Mouse (Mus musculus) layer of hippocampus, adult 2 months (tissue): ENCODE measurements around the gene Coq8b. TPM values are rescaled to one million over a fixed set of nuclear protein-coding genes. Genes with fewer than 3 reads are reported as not detected.
"Not testable (repeated sequence)": the region's sequence is repeated elsewhere in the genome, so short reads cannot be mapped to it uniquely, and the experiment has no call there.

Experiments
- DNase-seq, 2 experiments: peaks; one replicate each; pipeline ENCODE4 v3.0.0; 2022; ENCODE audit warnings: low spot score in 2 of 2
- H3K27ac ChIP-seq: fragments of 200-600 bp; 2 replicates; pipeline ENCODE4 v1.8.1; 2022
- H3K4me3 ChIP-seq: fragments of 200-600 bp; 2 replicates; pipeline ENCODE4 v1.8.1; 2022; ENCODE audit warnings: mild to moderate bottlenecking
- CTCF ChIP-seq: fragments of 200-600 bp; conservative IDR thresholded peaks from 2 replicates; pipeline ENCODE4 v1.8.1; 2022; ENCODE audit warnings: antibody characterized with exemption, mild to moderate bottlenecking, moderate library complexity
- total RNA-seq, 2 experiments: library from RNA; stranded (reverse); gene quantifications; 2 replicates each; pipeline ENCODE4 v1.2.3; 2021

Gene Coq8b
- total RNA-seq, 2 experiments from 2014 or later, result 36.1 to 37.9 TPM

GRCm38 (mm10) chr7:27235726-27236125, 2.9 kb downstream of the Coq8b start:
- DNase-seq, result no peak
- TF ChIP-seq CTCF, result no peak
- Histone ChIP-seq H3K4me3 (no peak overlapping the region), H3K27ac (no peak overlapping the region)

GRCm38 (mm10) chr7:27237527-27237926, 4.7 kb downstream of the Coq8b start:
- peak; percentile 33; the same call in 1 of the 2 replicates for TF ChIP-seq CTCF

GRCm38 (mm10) chr7:27238568-27238967, 5.7 kb downstream of the Coq8b start:
- DNase-seq, result no peak
- Histone ChIP-seq H3K27ac (no peak overlapping the region), H3K4me3 (no peak overlapping the region)
- TF ChIP-seq CTCF, result no peak

More at GRCm38 (mm10) chr7:27237527-27237926, 4.7 kb downstream of the Coq8b start:
- no peak for DNase-seq
- Histone ChIP-seq H3K4me3 (no peak overlapping the region), H3K27ac (no peak overlapping the region)

DNA sequence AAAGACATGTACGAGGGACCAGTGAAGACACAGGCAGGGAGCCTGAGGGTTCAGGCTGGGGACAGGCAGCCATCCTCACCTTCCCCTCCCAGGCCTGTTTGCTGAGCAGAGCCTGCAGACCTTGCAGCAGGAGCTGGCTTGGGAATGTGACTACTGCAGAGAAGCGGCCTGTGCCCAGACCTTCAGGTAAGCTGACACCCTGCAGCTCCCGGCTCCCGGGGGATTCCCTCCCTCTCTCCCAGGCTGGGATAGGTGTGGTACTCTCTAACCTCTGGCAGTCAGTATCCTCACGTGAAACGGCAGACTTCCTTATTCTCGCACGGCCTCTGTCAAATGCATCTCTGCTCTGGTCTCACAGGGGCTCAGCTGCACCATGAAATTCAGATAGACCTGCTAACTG, 10.4 kb downstream of the Coq8b start:
- Histone ChIP-seq H3K27ac (no peak overlapping the region), H3K4me3 (no peak overlapping the region)
- DNase-seq, result no peak
- TF ChIP-seq CTCF, result no peak

GRCm38 (mm10) chr7:27244088-27244487, 11.3 kb downstream of the Coq8b start:
- H3K27ac ChIP-seq, DNase-seq, H3K4me3 ChIP-seq: not testable (repeated sequence)
- peak; percentile 70 for TF ChIP-seq CTCF

GRCm38 (mm10) chr7:27249146-27249545, 16.3 kb downstream of the Coq8b start:
- Histone ChIP-seq H3K4me3 (no peak overlapping the region), H3K27ac (no peak overlapping the region)
- DNase-seq, result no peak
- peak; percentile 73 for TF ChIP-seq CTCF

DNA sequence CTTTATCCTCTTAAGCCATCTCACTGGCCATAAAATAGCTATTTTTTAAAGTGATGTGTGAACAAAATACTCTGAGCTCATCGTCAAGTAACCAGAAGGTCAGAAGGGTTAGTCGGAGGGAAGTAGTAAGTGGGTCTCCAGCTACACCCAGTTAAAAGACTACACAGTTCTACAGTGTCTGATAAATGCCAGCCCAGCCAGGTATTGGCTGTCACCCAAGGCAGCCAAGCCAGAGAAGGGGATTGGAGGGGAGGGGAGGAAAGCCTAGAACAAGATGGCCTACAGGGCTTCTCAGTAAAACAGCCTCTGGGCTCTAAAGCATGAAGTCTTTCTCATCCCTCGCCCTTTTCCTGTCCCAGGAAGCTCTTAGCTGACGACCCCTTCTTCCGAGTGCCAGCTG, 17.1 kb downstream of the Coq8b start:
- no peak for DNase-seq
- Histone ChIP-seq H3K27ac (no peak overlapping the region), H3K4me3 (no peak overlapping the region)
- no peak for TF ChIP-seq CTCF

- H3K4me3 ChIP-seq, result no peak overlapping the region
- no peak overlapping the region for H3K27ac ChIP-seq
- DNase-seq, result no peak
- TF ChIP-seq CTCF, result no peak
Observed at GRCm38 (mm10) chr7:27251946-27252345, 19.1 kb downstream of the Coq8b start.

DNA sequence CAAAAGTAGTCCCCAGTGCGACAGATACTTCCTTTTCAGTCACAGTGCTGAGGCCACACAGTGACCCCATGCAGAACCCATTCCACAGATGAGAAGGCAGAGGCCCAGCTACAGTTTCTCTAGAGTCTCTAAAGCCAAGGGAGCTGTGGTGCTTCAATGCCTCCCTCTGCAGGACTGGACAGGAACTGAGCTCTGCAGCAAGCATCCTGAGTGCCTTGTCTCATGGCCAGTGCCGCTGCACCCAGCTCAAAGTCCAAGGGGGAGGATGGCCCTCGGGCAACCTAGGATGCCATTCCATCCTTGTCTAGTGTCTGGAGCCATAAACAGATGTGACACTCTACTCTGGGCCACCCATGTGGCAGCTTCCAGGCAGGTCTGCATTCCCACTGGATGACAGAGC, 22.9 kb downstream of the Coq8b start:
- no peak for DNase-seq
- no peak overlapping the region for H3K4me3 ChIP-seq
- TF ChIP-seq CTCF, result peak; percentile 75
- H3K27ac ChIP-seq, result peak overlapping the region; percentile 95; the same call in 1 of the 2 replicates

DNA sequence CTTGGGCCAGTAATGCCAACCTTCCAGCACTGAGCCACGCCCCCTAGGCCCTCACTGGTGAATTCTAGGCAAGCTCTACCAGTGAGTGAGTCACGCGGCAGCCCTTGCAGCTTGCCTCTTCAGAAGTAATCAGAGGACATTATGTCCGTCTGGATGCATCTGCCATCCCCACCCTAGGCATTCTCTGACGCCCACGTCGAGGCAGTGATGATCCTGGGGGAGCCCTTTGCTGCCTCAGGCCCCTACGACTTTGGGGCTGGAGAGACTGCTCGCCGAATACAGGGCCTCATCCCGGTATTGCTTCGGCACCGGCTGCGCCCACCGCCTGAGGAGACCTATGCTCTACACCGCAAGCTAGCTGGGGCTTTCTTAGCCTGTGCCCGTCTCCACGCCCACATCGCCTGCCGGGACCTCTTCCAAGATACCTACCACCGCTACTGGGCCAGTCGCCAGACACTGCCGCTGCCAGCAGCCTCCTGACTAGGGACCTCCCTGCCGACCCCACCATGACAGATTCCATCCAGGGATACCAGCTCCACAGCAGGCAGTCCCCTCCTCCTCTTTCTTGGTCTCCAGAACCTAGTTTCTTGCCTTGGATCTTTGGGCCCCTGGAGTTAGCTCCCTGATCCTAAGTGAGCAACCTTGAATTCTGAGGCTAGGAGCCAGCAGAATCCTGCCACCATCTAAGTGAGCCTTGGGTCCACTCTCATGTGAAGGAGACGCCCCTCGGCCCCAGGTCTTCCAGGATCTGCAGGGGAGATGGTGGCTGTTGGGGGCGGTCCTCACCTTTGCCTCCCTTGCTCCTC, 24.4 kb downstream of the Coq8b start:
- H3K4me3 ChIP-seq, result peak overlapping the region; percentile 10; the same call in 1 of the 2 replicates
- H3K27ac ChIP-seq, result peak overlapping the region; percentile 95
- peak; percentile 58 to 75 for DNase-seq
- TF ChIP-seq CTCF, result no peak

- no peak for TF ChIP-seq CTCF
- Histone ChIP-seq H3K27ac (peak overlapping the region; percentile 95), H3K4me3 (peak overlapping the region; percentile 89)
- no peak for DNase-seq
Observed at GRCm38 (mm10) chr7:27257852-27258204, 25.0 kb downstream of the Coq8b start.

GRCm38 (mm10) chr7:27258205-27258899, 25.5 kb downstream of the Coq8b start, which contains the start of gene Numbl:
Numbl (plus strand) TSS chr7:27258433.
- Histone ChIP-seq H3K27ac (peak within 1 kb of the TSS; percentile 95), H3K4me3 (peak within 1 kb of the TSS; percentile 89)
- peak; percentile 91 to 92 for DNase-seq
- no peak for TF ChIP-seq CTCF

DNA sequence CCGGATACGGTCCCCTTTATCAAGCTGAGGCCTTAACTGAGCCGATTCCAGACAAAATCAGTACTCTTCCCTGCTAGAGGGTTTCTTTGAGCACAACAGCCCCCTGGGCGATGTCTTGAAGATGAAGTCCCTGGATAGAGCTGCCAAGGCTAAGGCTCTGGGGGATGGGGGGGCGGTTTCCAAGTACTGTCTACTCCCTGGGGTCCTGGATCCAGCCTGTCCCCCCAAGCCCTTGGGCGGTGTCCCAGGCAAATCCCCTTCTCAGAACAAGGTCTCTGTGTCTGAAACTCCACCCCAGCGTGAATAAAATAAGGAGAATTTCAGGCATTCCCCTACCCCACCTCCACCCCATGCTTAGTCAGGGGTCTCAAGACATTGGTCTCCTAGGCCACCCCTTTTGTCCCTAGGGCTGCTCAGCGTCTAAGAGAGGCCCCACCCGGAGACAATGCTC, 26.5 kb downstream of the Coq8b start:
- no peak for TF ChIP-seq CTCF
- Histone ChIP-seq H3K4me3 (peak overlapping the region; percentile 89), H3K27ac (peak overlapping the region; percentile 95)
- peak in 1 of 2 experiments; percentile 36 for DNase-seq
